Mouse (Mus musculus) spleen, adult 2 months (tissue): ENCODE data around the gene Ergic3. TPM values are rescaled to one million over a fixed set of nuclear protein-coding genes. Genes with fewer than 3 reads are reported as not detected.

Experiments used
- DNase-seq, 2 experiments: peaks; one replicate each; pipeline versions ENCODE4 v3.0.0 to v3.0.0-alpha.2; 2012 to 2021; ENCODE audit warnings: low spot score in 2 of 2, low read depth in 1 of 2
- H3K27ac ChIP-seq: fragments of 200-500 bp; 2 replicates; pipeline ENCODE4 v1.5.1; 2012; ENCODE audit warnings: low read length, inconsistent platforms; ENCODE audit not compliant: insufficient read depth
- H3K27me3 ChIP-seq: fragments of 200-500 bp; 2 replicates; pipeline ENCODE4 v1.6.1; 2012; ENCODE audit warnings: mild to moderate bottlenecking, moderate library complexity, low read length, inconsistent platforms; ENCODE audit not compliant: control insufficient read depth, insufficient read depth
- H3K36me3 ChIP-seq: fragments of 200-500 bp; 2 replicates; pipeline ENCODE4 v1.6.1; 2012; ENCODE audit warnings: mild to moderate bottlenecking, low read length, inconsistent platforms; ENCODE audit not compliant: control insufficient read depth, insufficient read depth
- H3K4me1 ChIP-seq: fragments of 200-500 bp; 2 replicates; pipeline ENCODE4 v1.6.1; 2011; ENCODE audit warnings: inconsistent platforms; ENCODE audit not compliant: control insufficient read depth, insufficient read depth, insufficient read length
- H3K4me3 ChIP-seq: fragments of 200-500 bp; 2 replicates; pipeline ENCODE4 v1.5.1; 2011; ENCODE audit warnings: mild to moderate bottlenecking, inconsistent platforms; ENCODE audit not compliant: insufficient read depth, insufficient read length; ENCODE audit errors: extremely low read depth
- CTCF ChIP-seq: fragments of 200-500 bp; IDR thresholded peaks from 2 replicates; pipeline ENCODE4 v1.5.1; 2011; ENCODE audit warnings: mild to moderate bottlenecking, inconsistent platforms; ENCODE audit not compliant: insufficient read depth, insufficient read length, insufficient replicate concordance; ENCODE audit errors: extremely low read depth
- POLR2A ChIP-seq: fragments of 200-500 bp; IDR thresholded peaks from 2 replicates; pipeline ENCODE4 v1.6.1; 2011; ENCODE audit warnings: low read depth, low read length, inconsistent platforms
- WGBS: fragments of 180-500 bp; shearing (Covaris S2); methylation state at CpG from one replicate; pipeline ENCODE4 v1.1.7; 2018; 5-methylcytosine and 5-hydroxymethylcytosine counted together
- polyA plus RNA-seq: library from polyadenylated mRNA; depleted of rRNA; stranded (reverse); fragments of >200 nt; gene quantifications from 2 replicates; pipeline ENCODE4 v1.2.3, GENCODE M21; 2012; rRNA removed

Ergic3 gene
- 119 and 144 TPM in 2 replicates for polyA plus RNA-seq

DNA sequence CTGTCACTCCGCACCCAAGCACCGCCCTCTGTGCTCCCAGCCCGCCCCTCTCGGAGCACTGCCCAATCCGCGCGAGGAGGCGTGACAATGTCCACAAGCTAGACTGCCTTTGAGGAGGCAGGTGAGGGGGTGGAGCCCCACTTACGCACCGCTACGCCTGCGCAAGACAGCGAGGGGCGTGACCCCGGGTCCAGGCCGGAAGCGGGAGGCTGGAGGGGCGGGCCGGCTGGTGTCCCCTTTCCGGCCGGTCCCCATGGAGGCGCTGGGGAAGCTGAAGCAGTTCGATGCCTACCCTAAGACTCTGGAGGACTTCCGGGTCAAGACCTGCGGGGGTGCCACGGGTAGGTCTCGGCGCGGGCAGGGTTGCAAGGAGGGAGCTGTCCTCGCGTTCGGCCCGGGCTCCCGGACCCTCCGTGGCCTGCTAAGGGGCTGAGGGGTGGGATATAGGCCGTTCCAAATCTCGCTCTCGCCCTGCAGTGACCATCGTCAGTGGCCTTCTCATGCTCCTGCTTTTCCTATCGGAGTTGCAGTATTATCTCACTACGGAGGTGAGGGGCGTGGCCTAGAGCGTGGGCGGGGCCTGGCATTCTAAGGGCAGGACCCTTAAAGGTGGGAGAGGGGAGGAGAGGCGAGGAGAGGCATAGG lies at the start of gene Ergic3, which contains the start of gene 6430550D23Rik:
TSS of gene Ergic3 (plus strand) at position 158 of the 645 bp plus-strand sequence.
TSS of gene 6430550D23Rik (minus strand) at position 90 of the 645 bp plus-strand sequence.
- H3K4me3 ChIP-seq = peak within 1 kb of the TSS; percentile 79
- peak within 1 kb of the TSS; percentile 55 for H3K27ac ChIP-seq
- peaks cover 5% of the 10 kb centered on the region; the same call in 1 of the 2 replicates for H3K4me1 ChIP-seq
- peaks cover 16% of the 10 kb centered on the region for H3K36me3 ChIP-seq
- no peaks in the 10 kb centered on the region for H3K27me3 ChIP-seq
- peak; percentile 94 to 99 for DNase-seq
- under 1% methylated on average over 45 of the region's 45 CpGs for WGBS
- no peak for TF ChIP-seq CTCF
- TF ChIP-seq POLR2A = no peak

GRCm38 (mm10) chr2:155959981-155960380 lies 47.9 kb upstream of the Ergic3 start:
- Histone ChIP-seq H3K4me3 (no peak overlapping the region), H3K4me1 (no peaks in the 10 kb centered on the region), H3K27me3 (no peaks in the 10 kb centered on the region), H3K27ac (no peak overlapping the region), H3K36me3 (0 out of 2 replicates have a peak, but pooled peaks cover 2% of the 10 kb centered on the region)
- no peak for DNase-seq
- WGBS = 92% methylated on average over 5 of the region's 5 CpGs
- TF ChIP-seq POLR2A (no peak), CTCF (no peak)

GRCm38 (mm10) chr2:155961862-155962261 lies 46.0 kb upstream of the Ergic3 start:
- no peaks in the 10 kb centered on the region for H3K4me1 ChIP-seq
- peaks cover 4% of the 10 kb centered on the region; the same call in 1 of the 2 replicates for H3K36me3 ChIP-seq
- DNase-seq = peak in 1 of 2 experiments; percentile 39
- H3K27ac ChIP-seq = no peak overlapping the region
- H3K4me3 ChIP-seq = no peak overlapping the region
- 43% methylated on average over 10 of the region's 10 CpGs for WGBS
- no peaks in the 10 kb centered on the region for H3K27me3 ChIP-seq
- TF ChIP-seq POLR2A (no peak), CTCF (no peak)

DNA sequence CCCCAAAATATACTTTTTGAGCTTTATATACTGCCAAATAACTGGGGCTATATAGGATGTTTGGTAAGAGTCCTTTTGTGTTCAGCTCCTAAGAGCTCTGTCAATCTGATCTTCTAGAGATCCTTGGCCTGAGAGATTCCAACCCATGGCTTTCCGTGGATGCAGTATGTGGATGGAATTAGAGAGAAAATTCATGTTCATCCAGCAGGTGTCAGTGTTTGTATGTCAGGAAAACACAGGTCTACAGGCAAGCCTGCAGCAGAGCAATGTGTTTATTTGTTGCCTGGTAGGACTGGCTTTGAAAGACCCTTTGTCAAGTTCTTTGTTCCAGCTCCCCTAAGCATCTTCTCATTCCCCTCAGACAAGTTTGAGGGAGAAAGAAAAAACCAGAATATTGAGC lies 44.9 kb upstream of the Ergic3 start:
- Histone ChIP-seq H3K27ac (no peak overlapping the region), H3K27me3 (no peaks in the 10 kb centered on the region), H3K4me1 (no peaks in the 10 kb centered on the region), H3K36me3 (peaks cover 7% of the 10 kb centered on the region), H3K4me3 (no peak overlapping the region)
- TF ChIP-seq CTCF (no peak), POLR2A (no peak)
- no peak for DNase-seq
- WGBS = 78% methylated on average over 1 of the region's 1 CpGs

- no peak for TF ChIP-seq POLR2A
- no peak for TF ChIP-seq CTCF
- no peak for DNase-seq
- H3K4me3 ChIP-seq = no peak overlapping the region
- H3K4me1 ChIP-seq = peaks cover 8% of the 10 kb centered on the region; the same call in 1 of the 2 replicates
- 88% methylated on average over 6 of the region's 6 CpGs for WGBS
- H3K27me3 ChIP-seq = no peaks in the 10 kb centered on the region
- H3K27ac ChIP-seq = no peak overlapping the region
- peaks cover 25% of the 10 kb centered on the region for H3K36me3 ChIP-seq
Measured at GRCm38 (mm10) chr2:155973348-155973747, 34.5 kb upstream of the Ergic3 start.

- DNase-seq = peak in 1 of 2 experiments; percentile 25
- TF ChIP-seq CTCF = no peak
- TF ChIP-seq POLR2A = no peak
- Histone ChIP-seq H3K27ac (no peak overlapping the region), H3K27me3 (no peaks in the 10 kb centered on the region), H3K36me3 (peaks cover 19% of the 10 kb centered on the region), H3K4me1 (peaks cover 9% of the 10 kb centered on the region; the same call in 1 of the 2 replicates), H3K4me3 (no peak overlapping the region)
- 47% methylated on average over 14 of the region's 14 CpGs for WGBS
Measured at GRCm38 (mm10) chr2:155974087-155974731, 33.6 kb upstream of the Ergic3 start.
